Mouse (Mus musculus) retina, postnatal 1 day (tissue): Measurements from ENCODE around the gene Gosr2.

Source experiments
- DNase-seq: peaks from one replicate; pipeline ENCODE4 v3.0.0-alpha.2; 2012

Gene Gosr2

DNA sequence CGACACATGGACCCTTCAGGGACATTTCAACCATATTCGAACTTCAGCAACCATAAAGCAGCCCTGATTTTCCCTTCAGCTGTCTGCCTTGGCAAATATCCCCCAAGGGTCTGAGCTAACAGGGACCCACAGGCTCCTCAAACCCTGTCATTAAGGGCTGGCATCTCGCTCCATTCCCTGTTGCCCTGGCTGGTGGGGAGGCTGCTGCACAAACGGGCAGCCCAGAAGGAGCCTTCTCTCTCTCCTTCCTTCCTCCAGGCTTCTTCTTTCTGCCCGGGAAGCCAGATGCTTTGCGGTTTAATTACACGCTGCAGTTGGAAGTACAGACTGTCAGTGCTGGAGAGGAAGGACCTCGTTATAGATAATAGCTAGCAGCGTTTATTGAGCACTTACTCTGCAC, 54.5 kb downstream of the Gosr2 start:
- no peak for DNase-seq

DNA sequence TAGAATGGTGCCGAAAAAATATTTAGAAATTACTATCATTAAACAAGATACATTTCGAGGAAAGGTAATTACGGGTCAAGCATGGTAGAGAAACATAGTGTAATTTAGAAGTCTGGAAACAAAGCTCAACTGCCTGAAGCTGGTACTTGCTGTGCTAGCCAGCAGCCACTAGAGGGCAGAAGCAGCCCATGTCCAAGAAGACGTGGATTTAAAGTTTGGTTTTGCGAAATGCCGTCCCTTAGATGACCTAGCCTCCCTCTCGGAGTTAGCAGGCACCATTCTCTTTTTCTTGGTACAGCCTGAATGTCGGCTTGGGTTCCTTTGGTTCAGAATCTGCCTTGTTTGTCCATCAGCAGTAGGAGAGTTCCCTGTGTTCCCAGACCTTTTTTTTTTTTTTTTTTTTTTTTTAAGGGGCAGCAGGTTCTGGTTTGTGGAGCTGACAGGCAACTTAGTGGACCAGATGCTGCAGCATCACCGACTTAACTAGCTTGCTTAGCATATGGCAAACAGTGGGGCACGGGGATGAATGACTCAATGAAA, 58.2 kb downstream of the Gosr2 start:
- DNase-seq, result peak; percentile 76

DNA sequence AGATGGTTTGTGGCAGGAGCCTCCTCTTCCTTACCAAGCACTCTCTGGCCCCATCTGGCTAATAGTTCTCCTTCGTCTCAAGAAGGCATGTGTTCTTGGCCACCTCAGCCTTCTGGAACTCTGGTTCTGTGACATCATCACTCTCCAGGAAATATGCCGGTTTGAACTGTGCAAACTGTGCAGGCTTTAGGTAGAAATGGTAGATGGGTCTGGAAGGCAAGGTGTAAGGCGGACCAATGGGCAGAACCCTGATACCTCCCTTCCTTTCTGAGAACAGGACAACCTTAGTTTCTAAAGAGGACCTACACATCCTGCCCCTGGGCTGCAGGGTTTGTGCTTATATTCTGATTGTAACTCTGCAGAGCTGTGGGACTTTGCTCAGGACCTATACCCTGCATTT, 58.9 kb downstream of the Gosr2 start, which contains the start of gene Lyzl6:
Gene Lyzl6, minus strand, starts transcription at position 101 of the 400 bp plus-strand sequence.
- DNase-seq, result no peak

DNA sequence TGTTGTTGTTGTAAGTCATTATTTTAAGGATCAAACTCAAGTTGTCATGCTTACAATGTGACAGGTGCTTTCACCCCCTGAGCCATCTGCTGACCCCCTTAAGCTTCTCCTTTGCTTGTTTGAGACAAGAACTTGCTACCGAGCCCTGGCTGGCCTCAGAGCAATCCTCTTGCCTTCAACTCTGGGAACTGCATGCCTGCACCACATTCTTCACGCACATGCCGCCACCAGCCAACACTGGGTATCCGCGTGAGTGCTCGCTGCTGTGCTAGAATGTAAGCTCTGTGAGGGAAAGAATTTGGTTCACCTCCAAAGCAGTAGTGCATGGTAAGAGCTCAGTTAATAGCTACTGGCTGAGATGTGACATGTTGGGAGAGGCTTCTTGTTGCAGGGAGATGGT, 61.4 kb downstream of the Gosr2 start:
- DNase-seq, result no peak

DNA sequence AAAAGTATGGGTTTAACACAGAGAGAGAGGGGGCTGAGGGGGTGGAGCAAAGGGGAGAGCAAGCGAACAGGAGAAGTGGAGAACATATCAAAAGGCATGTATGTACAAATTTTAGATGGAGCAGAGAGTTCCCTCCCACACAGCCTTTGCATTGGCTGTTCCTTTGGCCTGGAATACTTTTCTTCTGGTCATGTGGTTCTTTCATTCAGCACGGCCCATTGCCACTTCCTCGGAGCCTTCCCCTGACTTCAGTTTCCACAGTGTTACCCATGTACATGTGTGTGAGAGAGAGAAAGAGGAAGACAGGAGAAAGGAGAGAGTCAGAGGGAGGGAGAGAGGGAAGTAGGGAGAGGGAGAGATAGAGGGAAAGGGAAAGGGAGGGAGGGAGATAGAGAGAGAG, 62.2 kb downstream of the Gosr2 start:
- DNase-seq, result no peak

DNA sequence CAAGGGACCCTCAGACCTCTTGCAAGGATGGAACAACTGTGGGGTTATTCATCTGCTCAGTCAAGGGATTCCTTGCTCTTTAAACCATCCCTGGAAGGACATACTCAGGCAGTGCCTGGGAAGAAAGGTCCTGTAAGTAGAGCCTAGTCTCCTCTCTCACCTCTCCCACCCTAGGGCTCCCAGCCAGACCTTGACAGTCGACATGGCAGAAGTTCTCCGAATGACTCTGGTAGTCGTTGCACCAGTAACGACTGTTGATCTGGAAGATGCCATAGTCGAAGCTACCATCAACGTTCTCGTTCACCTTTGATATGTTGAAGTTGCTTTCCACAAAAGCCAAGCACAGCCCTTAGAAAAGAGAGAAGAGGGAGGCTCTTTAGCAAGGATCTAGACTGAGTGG, 62.9 kb downstream of the Gosr2 start:
- no peak for DNase-seq

DNA sequence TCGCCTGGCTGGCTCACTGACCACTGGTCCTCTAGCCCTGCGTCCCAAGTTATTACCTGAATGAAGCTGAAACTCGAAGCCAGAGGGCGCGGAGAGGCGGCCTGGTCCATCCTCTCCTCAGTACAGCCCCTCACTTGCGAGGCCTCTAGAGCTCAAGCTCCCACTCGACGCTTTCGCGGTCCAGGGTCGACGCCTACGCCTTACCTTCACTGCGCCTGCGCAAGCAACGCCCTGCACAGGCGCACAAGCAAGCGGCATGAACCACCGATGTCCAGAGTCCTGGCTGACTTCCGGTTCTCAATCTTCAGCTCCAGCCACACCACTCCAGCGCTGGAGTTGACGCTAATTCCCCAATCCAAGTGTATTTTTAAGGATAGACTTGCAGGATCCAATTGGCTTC, 70.2 kb downstream of the Gosr2 start:
- no peak for DNase-seq
